Mouse (Mus musculus) CD4-positive, CD25-positive, alpha-beta regulatory T cell (primary cell): ENCODE data around the gene Zdhhc23. TPM values are rescaled to one million over a fixed set of nuclear protein-coding genes. Genes with fewer than 3 reads are reported as not detected.

Experiments
- polyA plus RNA-seq: library from polyadenylated mRNA; unstranded; fragments of 100-300 nt; shearing (Covaris generic); gene quantifications from one replicate; pipeline ENCODE4 v1.2.1, GENCODE M21; 2017

Zdhhc23 gene
- 7.5 TPM for polyA plus RNA-seq

GRCm38 (mm10) chr16:43979328-43980109, at the start of gene Zdhhc23:
Zdhhc23 (minus strand) TSS chr16:43979791.

GRCm38 (mm10) chr16:43926341-43926859, 53.2 kb downstream of the Zdhhc23 start, which contains the start of gene Qtrt2:
Qtrt2 (minus strand) TSS chr16:43926809.

Other genes starting within 250 kb of the Zdhhc23 start
- not detected for gene Drd3, start 225.8 kb downstream of the Zdhhc23 start, polyA plus RNA-seq
- gene Ccdc191, start 90.0 kb downstream of the Zdhhc23 start, polyA plus RNA-seq, result 14.9 TPM
- 23.3 TPM for gene Qtrt2, start 53.0 kb downstream of the Zdhhc23 start, polyA plus RNA-seq
- gene Gramd1c, start 83.6 kb upstream of the Zdhhc23 start, polyA plus RNA-seq, result 3.6 TPM
- 21.3 TPM for gene Atp6v1a, start 159.9 kb upstream of the Zdhhc23 start, polyA plus RNA-seq
- 64.8 TPM for gene Naa50, start 160.0 kb upstream of the Zdhhc23 start, polyA plus RNA-seq
- 7.1 TPM for gene Usf3, start 193.5 kb upstream of the Zdhhc23 start, polyA plus RNA-seq